Mouse (Mus musculus): ENCODE data around the gene Gm3099. TPM values are rescaled to one million over a fixed set of nuclear protein-coding genes. Genes with fewer than 3 reads are reported as not detected.
"Not testable (repeated sequence)": the region's sequence is repeated elsewhere in the genome, so short reads cannot be mapped to it uniquely, and the experiment has no call there.

Gm3099 gene
- polyA plus RNA-seq (2015; fragmentation: Nextera tagmentation; extraction: Ambion mirVana): not detected in 2 replicates

- not testable (repeated sequence) for DNase-seq (ENCODE audit: low spot score)
Measured at GRCm38 (mm10) chr14:3998094-3998493, at the start of gene Gm3099. Gene Gm3099 (plus strand): TSS chr14:3998394.

- not testable (repeated sequence) for DNase-seq (ENCODE audit: low spot score)
Measured at GRCm38 (mm10) chr14:3963247-3963646, 34.9 kb upstream of the Gm3099 start, which contains the start of gene Gm3095. Gene Gm3095 (plus strand): TSS chr14:3963547.

GRCm38 (mm10) chr14:4023641-4024040 lies 25.4 kb downstream of the Gm3099 start, which contains the start of gene Gm5796:
Gene Gm5796 (plus strand): TSS chr14:4023941.
- not testable (repeated sequence) for DNase-seq (ENCODE audit: low spot score)

Other genes with a start within 250 kb of the Gm3099 start
- not detected in 2 replicates for gene Gm3002, start 188.3 kb upstream of the Gm3099 start, polyA plus RNA-seq (2015; fragmentation: Nextera tagmentation; extraction: Ambion mirVana)
- gene Gm3033, start 152.1 kb upstream of the Gm3099 start, polyA plus RNA-seq (2015; fragmentation: Nextera tagmentation; extraction: Ambion mirVana): not detected in 2 replicates
- 0.09 TPM in 1 of 2 replicates, not detected in the other for gene Gm2916, start 114.2 kb upstream of the Gm3099 start, polyA plus RNA-seq (2015; fragmentation: Nextera tagmentation; extraction: Ambion mirVana)
- gene Gm3029, start 66.6 kb upstream of the Gm3099 start, polyA plus RNA-seq (2015; fragmentation: Nextera tagmentation; extraction: Ambion mirVana): not detected in 2 replicates
- not detected in 2 replicates for gene Gm3095, start 34.8 kb upstream of the Gm3099 start, polyA plus RNA-seq (2015; fragmentation: Nextera tagmentation; extraction: Ambion mirVana)
- 0.10 TPM in 1 of 2 replicates, not detected in the other for gene Gm5796, start 25.5 kb downstream of the Gm3099 start, polyA plus RNA-seq (2015; fragmentation: Nextera tagmentation; extraction: Ambion mirVana)
- gene Gm3115, start 85.7 kb downstream of the Gm3099 start, polyA plus RNA-seq (2015; fragmentation: Nextera tagmentation; extraction: Ambion mirVana): 0.14 TPM in 1 of 2 replicates, not detected in the other
- gene Gm8108, start 112.1 kb downstream of the Gm3099 start, polyA plus RNA-seq (2015; fragmentation: Nextera tagmentation; extraction: Ambion mirVana): 0.30 and 0.53 TPM in 2 replicates
- not detected in 2 replicates for gene Gm3127, start 166.6 kb downstream of the Gm3099 start, polyA plus RNA-seq (2015; fragmentation: Nextera tagmentation; extraction: Ambion mirVana)
- 0.22 TPM in 1 of 2 replicates, not detected in the other for gene Gm2974, start 184.2 kb downstream of the Gm3099 start, polyA plus RNA-seq (2015; fragmentation: Nextera tagmentation; extraction: Ambion mirVana)

All from thymus, postnatal 0 days (tissue).